10 mouse cellular contexts compared by ENCODE assay signal in the genomic region with DNA sequence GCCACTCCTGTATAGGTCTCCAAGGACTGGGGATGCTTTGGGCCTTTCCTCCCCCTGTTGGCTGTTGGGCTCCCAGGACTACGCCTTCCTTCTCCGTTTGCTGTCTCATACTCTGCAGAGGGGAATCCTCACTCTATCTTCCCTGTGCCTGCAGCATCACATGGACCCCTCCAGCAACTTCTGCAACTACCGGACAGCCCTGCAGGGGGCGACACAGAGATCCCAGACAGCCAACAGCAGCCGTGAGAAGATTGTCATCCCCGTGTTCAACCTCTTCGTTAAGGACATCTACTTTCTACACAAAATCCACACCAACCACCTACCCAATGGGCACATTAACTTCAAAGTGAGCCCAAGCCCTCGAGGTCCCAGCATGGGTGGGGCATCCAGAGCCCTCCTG. TPM values are rescaled to one million over a fixed set of nuclear protein-coding genes. Genes with fewer than 3 reads are reported as not detected.
DNase-seq lines count a peak whose midpoint lies in the region; ATAC-seq lines count a peak whose summit lies in the region.
"Had no signal": no experiment of that assay in that cellular context is flagged by ENCODE, and none has a peak within 500 bp of the region (broad histone marks: within the 10 kb centered on the region; RNA-seq: fewer than 3 reads in every experiment).

No protein-coding gene starts in this region.

- H3K4me3 ChIP-seq in neural tube, embryonic 15.5 days (replicated peaks), result no peak overlapping the region
- H3K4me3 ChIP-seq: forebrain, embryonic 12.5 days; hindbrain, embryonic 15.5 days had no signal

- H3K27ac ChIP-seq in neural tube, embryonic 15.5 days (replicated peaks), result no peak overlapping the region
- H3K27ac ChIP-seq: forebrain, embryonic 12.5 days; hindbrain, embryonic 15.5 days had no signal

- H3K4me2 ChIP-seq in neural tube, embryonic 15.5 days, result no peak overlapping the region
- H3K4me2 ChIP-seq: forebrain, embryonic 12.5 days; hindbrain, embryonic 15.5 days had no signal

- no peaks in the 10 kb centered on the region for H3K4me1 ChIP-seq in neural tube, embryonic 15.5 days
- H3K4me1 ChIP-seq: forebrain, embryonic 12.5 days; hindbrain, embryonic 15.5 days had no signal

- no peak overlapping the region for H3K9ac ChIP-seq in neural tube, embryonic 15.5 days (replicated peaks)
- H3K9ac ChIP-seq: forebrain, embryonic 12.5 days; hindbrain, embryonic 15.5 days had no signal

- no peaks in the 10 kb centered on the region for H3K27me3 ChIP-seq in neural tube, embryonic 15.5 days (replicated peaks)
- H3K27me3 ChIP-seq: forebrain, embryonic 12.5 days; hindbrain, embryonic 15.5 days had no signal

- ATAC-seq in erythroid progenitor cell, adult 5-6 weeks (replicated peaks; ENCODE audit: low FRiP score, poor library complexity, severe bottlenecking), result no peak
- no peak for ATAC-seq in neural tube, embryonic 15.5 days (ENCODE audit: low FRiP score)

- no peaks in the 10 kb centered on the region for H3K9me3 ChIP-seq in neural tube, embryonic 15.5 days (replicated peaks)
- H3K9me3 ChIP-seq: forebrain, embryonic 12.5 days; hindbrain, embryonic 15.5 days had no signal

- DNase-seq in adrenal gland, postnatal 14 days, result peak; percentile 24
- no peak for DNase-seq in adrenal gland, adult 8-10 months
- peak; percentile 34 for DNase-seq in layer of hippocampus, adult 11-12 months (ENCODE audit: low spot score)
- DNase-seq in layer of hippocampus, adult 8-10 months (ENCODE audit: low spot score in 2 of 2), result no peak
- peak; percentile 1 for DNase-seq in urinary bladder, postnatal 14 days (ENCODE audit: low spot score)
- no peak for DNase-seq in urinary bladder, postnatal 36 days (ENCODE audit: low spot score in 2 of 2)

- peaks cover 3% of the 10 kb centered on the region; the same call in 1 of the 2 replicates for H3K36me3 ChIP-seq in neural tube, embryonic 15.5 days
- H3K36me3 ChIP-seq: forebrain, embryonic 12.5 days had no signal

- 55% methylated on average over 8 of the region's 8 CpGs for WGBS in neural tube, embryonic 15.5 days

RNA-seq across cellular contexts. Expression of gene Csgalnact2, which starts 51.0 kb away (rescaled TPM):
- total RNA-seq in adrenal gland, postnatal 14 days (2021), result 16.8 and 17.4 TPM in 2 replicates
- 10 to 100 TPM; 18.8 to 26.8 (median 23.1) TPM for total RNA-seq in adrenal gland, adult 8-10 months (2022)
- total RNA-seq in layer of hippocampus, adult 8-10 months (2022), result 10 to 100 TPM; 10.4 to 13.6 (median 12.2) TPM
- total RNA-seq in erythroid progenitor cell, adult 5-6 weeks (2015; ENCODE audit: low replicate concordance), result 20.1 and 24.1 TPM in 2 replicates
- 30.2 and 36.1 TPM in 2 replicates for total RNA-seq in erythroid progenitor cell, adult 5-6 weeks (2017; ENCODE audit: low replicate concordance)
- 9.9 and 10.7 TPM in 2 replicates for polyA plus RNA-seq in neural tube, embryonic 15.5 days (2015; fragmentation: Nextera tagmentation; extraction: Ambion mirVana)

Comparison
In these comparisons a context has a peak if more than half of its experiments do, and no peak if none do; other contexts are left out.
1. DNase-seq: peak in adrenal gland, postnatal 14 days (single experiment), layer of hippocampus, adult 11-12 months (single experiment) and urinary bladder, postnatal 14 days (single experiment); none in adrenal gland, adult 8-10 months (single experiment), layer of hippocampus, adult 8-10 months (0 of 2) and urinary bladder, postnatal 36 days (0 of 2).